In the genomic region with DNA sequence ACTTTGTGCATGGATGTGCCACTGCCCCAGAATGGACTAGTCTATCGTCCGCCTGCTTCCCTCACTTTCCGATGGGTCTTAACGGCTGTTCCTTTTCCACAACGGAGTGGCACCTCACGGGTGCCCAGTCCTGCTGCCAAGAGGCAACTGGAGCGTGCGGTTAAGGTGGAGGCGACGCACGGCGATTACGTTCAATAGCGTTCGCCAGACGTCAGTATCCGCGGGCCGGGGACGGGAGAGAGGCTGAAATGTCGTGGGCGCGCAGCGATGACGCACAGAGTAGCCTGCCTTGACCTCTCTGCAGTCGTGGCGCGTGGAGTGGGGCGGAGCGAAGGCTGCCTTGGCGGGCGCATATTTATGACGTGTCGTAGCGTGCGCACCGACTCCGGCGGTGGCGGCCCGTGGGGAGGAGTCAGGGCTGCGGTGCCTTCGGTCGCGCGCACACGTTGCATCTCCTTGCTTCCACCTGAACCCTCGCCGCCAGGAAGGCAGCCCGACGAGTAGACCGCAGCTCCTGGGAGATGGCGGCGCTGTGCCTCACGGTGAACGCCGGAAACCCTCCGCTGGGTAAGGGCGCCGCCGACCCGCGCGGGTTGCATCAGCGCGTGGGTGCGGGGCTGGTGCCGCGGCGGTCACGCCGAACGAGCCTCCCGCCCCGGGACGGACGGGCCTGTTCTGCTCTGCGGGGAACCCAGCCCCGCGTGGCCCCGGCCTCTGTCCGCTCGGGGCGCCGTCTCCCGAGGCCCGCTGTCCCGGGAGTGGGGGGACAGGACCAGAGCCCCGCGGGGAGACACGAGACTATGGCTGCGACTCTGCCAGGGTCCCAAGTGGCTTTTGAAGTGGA, we compare ENCODE assay signal across 7 mouse cellular contexts. TPM values are rescaled to one million over a fixed set of nuclear protein-coding genes. Genes with fewer than 3 reads are reported as not detected.
DNase-seq lines count a peak whose midpoint lies in the region; ATAC-seq and TF ChIP-seq lines count a peak whose summit lies in the region.

Gene Eprs (plus strand): TSS at position 368 of the 844 bp plus-strand sequence.

- H3K4me3 ChIP-seq in embryonic facial prominence, embryonic 10.5 days: peak within 1 kb of the TSS; percentile 100
- H3K4me3 ChIP-seq in intestine, postnatal 0 days (ENCODE audit: low read depth, low read length): peak within 1 kb of the TSS; percentile 96
- H3K4me3 ChIP-seq in midbrain, embryonic 12.5 days: peak within 1 kb of the TSS; percentile 97
- H3K4me3 ChIP-seq in small intestine, adult 2 months (ENCODE audit: low read depth, low read length): peak within 1 kb of the TSS; percentile 81

- peaks cover 22% of the 10 kb centered on the region for H3K36me3 ChIP-seq in embryonic facial prominence, embryonic 10.5 days (replicated peaks)
- H3K36me3 ChIP-seq in intestine, postnatal 0 days (ENCODE audit: control insufficient read depth, insufficient read depth): peaks cover 10% of the 10 kb centered on the region
- H3K36me3 ChIP-seq in midbrain, embryonic 12.5 days: peaks cover 10% of the 10 kb centered on the region
- H3K36me3 ChIP-seq in small intestine, adult 2 months (ENCODE audit: control insufficient read depth, insufficient read depth, low read length): peaks cover 7% of the 10 kb centered on the region

- peak within 1 kb of the TSS; percentile 92 for H3K9ac ChIP-seq in intestine, postnatal 0 days (ENCODE audit: low read depth, low read length)
- peak within 1 kb of the TSS; percentile 70 for H3K9ac ChIP-seq in midbrain, embryonic 12.5 days (replicated peaks)

- no peaks in the 10 kb centered on the region for H3K27me3 ChIP-seq in embryonic facial prominence, embryonic 10.5 days (replicated peaks; ENCODE audit: low read depth, poor library complexity, severe bottlenecking)
- H3K27me3 ChIP-seq in intestine, postnatal 0 days (replicated peaks; ENCODE audit: control insufficient read depth, insufficient read depth, low read length): no peaks in the 10 kb centered on the region
- no peaks in the 10 kb centered on the region for H3K27me3 ChIP-seq in midbrain, embryonic 12.5 days
- no peaks in the 10 kb centered on the region for H3K27me3 ChIP-seq in small intestine, adult 2 months (ENCODE audit: control insufficient read depth, insufficient read depth, low read length)

- H3K4me1 ChIP-seq in embryonic facial prominence, embryonic 10.5 days: peaks cover 27% of the 10 kb centered on the region
- no peaks in the 10 kb centered on the region for H3K4me1 ChIP-seq in intestine, postnatal 0 days (replicated peaks; ENCODE audit: control insufficient read depth, insufficient read depth, low read length)
- H3K4me1 ChIP-seq in midbrain, embryonic 12.5 days: peaks cover 22% of the 10 kb centered on the region
- peaks cover 3% of the 10 kb centered on the region; the same call in 1 of the 2 replicates for H3K4me1 ChIP-seq in small intestine, adult 2 months (ENCODE audit: control insufficient read depth, insufficient read depth, insufficient read length, low read length)

- ATAC-seq in intestine, postnatal 0 days: peak; percentile 97
- peak; percentile 96 for ATAC-seq in midbrain, embryonic 12.5 days (ENCODE audit: low FRiP score, low read depth)

- H3K9me3 ChIP-seq in embryonic facial prominence, embryonic 10.5 days: no peaks in the 10 kb centered on the region
- no peaks in the 10 kb centered on the region for H3K9me3 ChIP-seq in intestine, postnatal 0 days (ENCODE audit: control insufficient read depth)
- H3K9me3 ChIP-seq in midbrain, embryonic 12.5 days: no peaks in the 10 kb centered on the region

- peak within 1 kb of the TSS; percentile 89 for H3K4me2 ChIP-seq in intestine, postnatal 0 days (replicated peaks; ENCODE audit: low read depth)
- H3K4me2 ChIP-seq in midbrain, embryonic 12.5 days (replicated peaks): peak within 1 kb of the TSS; percentile 68

- peak; percentile 43 for TF ChIP-seq POLR2A in small intestine, adult 2 months (IDR thresholded peaks at IDR 0.05; ENCODE audit: low read depth, low read length)

- peak; percentile 99 for DNase-seq in adrenal gland, postnatal 10 days
- DNase-seq in embryonic facial prominence, embryonic 10.5 days (ENCODE audit: low spot score): peak; percentile 99
- peak; percentile 60 for DNase-seq in gonadal fat pad, adult 2 months (ENCODE audit: low read depth)
- peak; percentile 99 for DNase-seq in left cerebral cortex, postnatal 4 days

- intact Hi-C loops in left cerebral cortex, postnatal 4 days (cut with DNase I): no loop called here

- peak within 1 kb of the TSS; percentile 93 for H3K27ac ChIP-seq in embryonic facial prominence, embryonic 10.5 days (replicated peaks)
- peak within 1 kb of the TSS; percentile 99 for H3K27ac ChIP-seq in intestine, postnatal 0 days (ENCODE audit: low read depth, low read length)
- H3K27ac ChIP-seq in midbrain, embryonic 12.5 days (replicated peaks): peak within 1 kb of the TSS; percentile 88
- H3K27ac ChIP-seq in small intestine, adult 2 months (ENCODE audit: insufficient read depth, low read depth, low read length): peak within 1 kb of the TSS; percentile 79

- TF ChIP-seq CTCF in intestine, postnatal 0 days (IDR thresholded peaks at IDR 0.05; ENCODE audit: low read depth): peak; percentile 45
- no peak for TF ChIP-seq CTCF in small intestine, adult 2 months (IDR thresholded peaks at IDR 0.05; ENCODE audit: extremely low read depth, insufficient read length, insufficient replicate concordance, low read depth, low read length)

- under 1% methylated on average over 92 of the region's 92 CpGs for WGBS in embryonic facial prominence, embryonic 10.5 days
- WGBS in intestine, postnatal 0 days: under 1% methylated on average over 91 of the region's 92 CpGs
- under 1% methylated on average over 90 of the region's 92 CpGs for WGBS in midbrain, embryonic 12.5 days
- under 1% methylated on average over 92 of the region's 92 CpGs for WGBS in small intestine, adult 2 months

RNA-seq across cellular contexts. Expression of gene Eprs, which starts in this region (rescaled TPM):
- total RNA-seq in adrenal gland, postnatal 10 days (2021): 100 to 1,000 TPM in 1 of 2 experiments, 10 to 100 TPM in 1; 93.5 to 108 TPM
- 153 TPM in 2 replicates for polyA plus RNA-seq in embryonic facial prominence, embryonic 10.5 days (2016; fragmentation: Nextera tagmentation; extraction: Ambion mirVana)
- polyA plus RNA-seq in gonadal fat pad, adult 2 months (2012; rRNA removed): 16.3 and 18.1 TPM in 2 replicates
- 43.2 and 48.1 TPM in 2 replicates for polyA plus RNA-seq in intestine, postnatal 0 days (2015; fragmentation: Nextera tagmentation; extraction: Ambion mirVana)
- total RNA-seq in left cerebral cortex, postnatal 4 days (2021): 100 to 1,000 TPM; 110 to 111 TPM
- polyA plus RNA-seq in midbrain, embryonic 12.5 days (2016; fragmentation: Nextera tagmentation; extraction: Ambion mirVana): 130 and 136 TPM in 2 replicates
- 1.5 and 3.0 TPM in 2 replicates for polyA plus RNA-seq in small intestine, adult 2 months (2012; rRNA removed)

Comparison
In these comparisons a context has a peak if more than half of its experiments do, and no peak if none do; other contexts are left out.
1. Peak in every context shown above with its lines: DNase-seq, ATAC-seq, H3K4me3 ChIP-seq and H3K27ac ChIP-seq.